Mouse (Mus musculus): ENCODE results near the gene Bcl2.

DNA sequence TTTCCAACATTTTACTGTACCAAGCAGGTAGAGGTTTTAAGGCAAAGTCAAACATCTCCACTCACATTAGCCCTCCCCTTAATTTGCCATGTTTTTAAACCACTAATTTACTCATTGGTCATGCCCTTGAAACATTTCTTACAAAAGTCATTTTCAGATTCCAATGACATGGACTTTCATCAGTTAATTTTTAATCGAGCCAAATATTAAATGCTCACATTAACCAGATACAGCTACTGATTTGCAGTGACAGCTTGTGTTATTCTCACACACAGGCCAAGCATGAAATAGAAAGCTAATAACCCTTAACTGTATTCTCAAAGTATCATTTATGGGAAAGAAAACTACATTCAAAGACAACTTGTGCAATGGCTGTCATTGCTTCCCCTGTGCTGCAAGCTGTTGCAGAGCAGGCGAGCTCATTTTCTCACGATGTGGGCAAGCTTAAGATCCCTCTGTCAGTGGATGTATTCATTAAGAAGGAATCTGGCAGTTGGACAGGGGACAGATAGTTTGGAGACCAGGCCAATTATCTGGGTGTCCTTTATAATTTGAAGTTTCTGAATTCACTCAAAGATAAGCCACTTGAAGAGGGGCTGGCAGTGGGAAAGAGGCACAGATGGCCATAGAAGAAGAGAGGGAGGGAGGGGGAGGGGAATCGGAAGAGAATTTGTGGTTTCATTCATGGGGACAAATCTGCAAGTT is 11.5 kb downstream of the Bcl2 start:
- no peak for TF ChIP-seq CTCF (IDR thresholded peaks at IDR 0.05; ENCODE audit: borderline replicate concordance, insufficient read depth, low read length)
- TF ChIP-seq POLR2A (IDR thresholded peaks at IDR 0.05; ENCODE audit: low read depth, low read length): no peak
